Mouse (Mus musculus) effector memory CD4-positive, alpha-beta T cell, adult 5 months (primary cell): ENCODE results near the gene Dusp11. TPM values are rescaled to one million over a fixed set of nuclear protein-coding genes. Genes with fewer than 3 reads are reported as not detected.

Experiments used
- polyA plus RNA-seq: library from polyadenylated mRNA; unstranded; fragments of 100-300 nt; shearing (Covaris generic); gene quantifications from one replicate; pipeline ENCODE4 v1.2.1, GENCODE M21; 2017

Dusp11 gene
- 215 TPM for polyA plus RNA-seq

DNA sequence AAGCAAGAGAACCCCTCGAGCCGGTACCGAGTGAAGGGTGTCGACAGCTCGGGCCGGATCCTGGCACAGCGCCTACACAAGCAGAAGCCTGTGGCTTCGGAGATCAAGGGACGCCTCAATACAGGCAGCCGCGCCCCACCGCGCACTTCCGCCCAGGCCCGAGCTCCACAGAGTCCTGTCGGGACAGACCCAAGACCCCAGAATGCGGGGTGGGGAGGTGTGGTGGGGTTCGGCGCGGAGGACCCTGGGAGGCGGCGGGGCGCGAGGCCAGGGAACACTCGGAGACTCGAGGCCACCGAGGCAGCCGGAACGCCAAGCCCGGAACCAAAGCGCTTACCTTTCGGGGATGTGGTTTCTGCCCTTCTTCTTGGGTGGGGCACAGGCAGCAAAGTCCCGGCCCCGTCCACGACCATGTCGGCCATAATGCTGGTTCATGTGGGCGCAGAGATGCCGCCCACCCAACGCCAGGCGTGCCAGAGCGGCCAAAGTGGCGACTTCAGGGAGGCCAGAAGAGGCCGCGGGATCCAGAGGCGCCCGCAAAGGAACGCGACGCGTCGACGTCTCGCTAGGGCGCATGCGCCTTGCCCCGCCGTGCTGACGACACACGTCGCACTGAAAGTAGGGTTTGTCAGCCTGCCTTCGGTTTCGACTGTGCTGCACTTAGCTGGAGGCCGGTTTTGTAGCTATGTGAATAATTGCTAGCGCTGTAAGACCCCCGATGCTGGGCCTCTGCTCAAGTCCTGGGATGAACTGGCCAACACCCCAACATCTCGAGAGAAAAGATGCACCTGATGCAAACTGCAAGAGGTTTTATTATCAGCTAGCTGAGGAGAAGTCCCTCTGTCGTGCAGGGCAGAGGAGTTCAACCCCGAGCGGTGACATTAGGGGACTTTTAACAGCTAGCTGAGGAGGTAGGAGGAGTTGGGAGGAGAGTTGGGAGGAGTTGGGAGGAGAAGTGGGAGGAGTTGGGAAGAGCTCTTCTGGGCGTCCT is at the start of gene Dusp11:
TSS of gene Dusp11 (minus strand) at position 567 of the 991 bp plus-strand sequence.

DNA sequence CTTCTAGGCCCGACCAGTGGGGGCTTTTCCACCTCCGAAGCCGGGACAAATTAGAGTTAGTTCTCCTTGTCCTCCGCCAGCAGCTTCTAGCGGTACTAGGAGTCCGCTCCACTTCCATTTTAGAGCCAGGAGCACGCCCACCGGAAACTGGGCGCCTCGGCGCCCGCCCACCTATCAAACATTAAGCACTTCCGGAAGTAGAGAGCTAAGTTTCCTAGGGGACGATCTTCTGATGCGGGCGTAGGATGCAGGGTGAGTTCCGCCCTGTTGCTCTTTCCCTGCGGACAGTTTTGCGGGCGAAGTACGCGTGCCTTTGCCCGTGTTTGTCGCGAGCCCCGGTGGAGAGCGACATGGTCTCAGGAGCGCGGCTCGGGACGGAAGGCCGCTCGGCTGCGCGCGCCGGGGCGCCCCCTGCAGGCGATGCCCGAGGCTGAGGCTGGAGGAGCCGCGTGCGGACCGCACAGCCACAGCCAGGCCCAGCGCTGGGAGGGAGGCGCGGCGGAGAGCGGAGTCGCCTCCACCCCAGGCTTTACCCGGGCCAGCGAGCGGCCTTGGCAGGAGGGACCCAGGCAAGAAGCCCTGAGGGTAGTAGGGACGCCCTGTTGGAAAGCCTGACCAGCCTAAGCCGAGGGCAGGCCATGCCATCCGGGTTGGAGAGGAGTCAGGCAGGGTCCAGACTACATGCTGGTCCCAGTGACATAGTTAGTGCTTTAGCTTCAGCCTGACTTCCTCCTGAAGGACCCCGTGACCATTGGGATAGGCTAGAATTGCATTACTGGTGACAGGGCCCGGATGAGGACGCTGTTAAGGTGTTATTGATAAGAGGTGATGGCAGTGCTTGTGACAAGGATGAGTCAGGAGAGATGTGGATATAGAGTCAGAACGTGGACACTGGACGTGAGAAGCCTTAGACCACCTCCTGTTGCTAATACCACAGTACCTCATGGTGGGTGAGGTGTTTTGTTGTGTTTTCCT is 45.6 kb downstream of the Dusp11 start, which contains the start of gene Nat8f1:
TSS of gene Nat8f1 (minus strand) at position 149 of the 975 bp plus-strand sequence.

GRCm38 (mm10) chr6:85911587-85911986 is 49.9 kb downstream of the Dusp11 start, which contains the start of gene Tprkb:
Tprkb (plus strand) TSS chr6:85911865.

DNA sequence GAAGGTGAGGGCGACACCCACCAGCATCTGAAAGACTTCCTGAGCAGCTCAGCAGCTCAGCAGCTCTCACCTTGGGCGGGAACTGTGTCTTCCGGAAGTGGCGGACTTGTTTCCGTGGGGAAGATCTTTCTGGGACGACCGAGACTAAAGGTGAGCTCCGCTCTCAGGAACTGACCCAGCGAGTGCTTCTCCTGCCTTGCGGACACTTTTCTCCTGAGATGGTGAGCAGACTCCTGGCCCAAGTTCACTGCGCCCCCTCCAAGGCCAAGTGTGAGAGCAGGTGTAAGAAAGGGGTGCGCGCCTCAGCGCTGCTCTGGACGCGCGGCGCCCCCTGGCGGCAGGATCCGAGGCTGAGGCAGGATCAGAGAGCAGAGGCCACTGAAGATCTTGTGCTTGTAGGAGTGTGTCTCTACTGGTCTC is 56.8 kb downstream of the Dusp11 start, which contains the start of gene Nat8f4:
TSS of gene Nat8f4 (minus strand) at position 243 of the 420 bp plus-strand sequence.

Other genes starting within 250 kb of the Dusp11 start
- not detected for gene Nat8f7, start 248.5 kb downstream of the Dusp11 start, polyA plus RNA-seq
- not detected for gene Nat8f3, start 195.9 kb downstream of the Dusp11 start, polyA plus RNA-seq
- gene Nat8f6, start 140.7 kb downstream of the Dusp11 start, polyA plus RNA-seq = not detected
- gene Nat8f5, start 140.7 kb downstream of the Dusp11 start, polyA plus RNA-seq = not detected
- gene Nat8, start 129.6 kb downstream of the Dusp11 start, polyA plus RNA-seq = not detected
- gene Nat8f2, start 92.5 kb downstream of the Dusp11 start, polyA plus RNA-seq = not detected
- 1.9 TPM for gene Nat8f4, start 56.8 kb downstream of the Dusp11 start, polyA plus RNA-seq
- gene Tprkb, start 49.8 kb downstream of the Dusp11 start, polyA plus RNA-seq = 18.3 TPM
- 1.9 TPM for gene Nat8f1, start 46.0 kb downstream of the Dusp11 start, polyA plus RNA-seq
- not detected for gene Figla, start 54.5 kb upstream of the Dusp11 start, polyA plus RNA-seq
- gene Add2, start 67.0 kb upstream of the Dusp11 start, polyA plus RNA-seq = not detected
- not detected for gene Tgfa, start 233.6 kb upstream of the Dusp11 start, polyA plus RNA-seq